Mouse (Mus musculus): ENCODE data around the gene Acox1. TPM values are rescaled to one million over a fixed set of nuclear protein-coding genes. Genes with fewer than 3 reads are reported as not detected.

The Acox1 gene
- total and polyA plus RNA-seq, 2 experiments from 2014 or later, result 66.1 to 116 TPM

DNA sequence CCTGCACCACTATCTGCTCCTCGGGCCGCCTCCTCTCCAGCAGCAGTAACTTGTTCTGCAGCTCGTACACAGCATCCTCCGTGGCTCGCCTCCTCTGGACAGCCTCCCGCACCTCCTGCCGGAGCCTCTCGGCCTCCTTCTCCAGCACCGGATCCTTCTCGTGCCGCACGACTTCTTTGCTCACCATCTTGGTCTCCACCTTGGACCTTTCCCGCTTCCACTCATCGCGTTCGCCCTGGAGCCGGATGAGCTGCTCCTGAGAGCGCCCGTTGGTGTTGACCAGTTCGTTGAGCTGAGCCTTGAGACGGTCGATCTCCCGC is 23.9 kb upstream of the Acox1 start:
- Histone ChIP-seq H3K4me3 (ENCODE audit: low read depth, low read length) (peak overlapping the region; percentile 29), H3K9ac (replicated peaks; ENCODE audit: low read length, poor library complexity, severe bottlenecking) (no peak overlapping the region), H3K4me2 (ENCODE audit: low read depth, low read length, poor library complexity, severe bottlenecking) (peak overlapping the region; percentile 43), H3K27ac (ENCODE audit: low read depth, low read length) (no peak overlapping the region), H3K9me3 (ENCODE audit: low read length) (no peaks in the 10 kb centered on the region; the same call in 1 of the 2 replicates), H3K36me3 (ENCODE audit: insufficient read depth, low read length) (no peaks in the 10 kb centered on the region), H3K27me3 (ENCODE audit: insufficient read depth, low read length) (peaks cover 44% of the 10 kb centered on the region), H3K4me1 (ENCODE audit: insufficient read depth, low read length) (0 out of 2 replicates have a peak, but pooled peaks cover 3% of the 10 kb centered on the region)
- TF ChIP-seq CTCF (IDR thresholded peaks at IDR 0.05), result no peak
- DNase-seq (ENCODE audit: low spot score) (no peak), ATAC-seq (ENCODE audit: low FRiP score) (no peak)
- WGBS, result 17% methylated on average over 23 of the region's 23 CpGs

DNA sequence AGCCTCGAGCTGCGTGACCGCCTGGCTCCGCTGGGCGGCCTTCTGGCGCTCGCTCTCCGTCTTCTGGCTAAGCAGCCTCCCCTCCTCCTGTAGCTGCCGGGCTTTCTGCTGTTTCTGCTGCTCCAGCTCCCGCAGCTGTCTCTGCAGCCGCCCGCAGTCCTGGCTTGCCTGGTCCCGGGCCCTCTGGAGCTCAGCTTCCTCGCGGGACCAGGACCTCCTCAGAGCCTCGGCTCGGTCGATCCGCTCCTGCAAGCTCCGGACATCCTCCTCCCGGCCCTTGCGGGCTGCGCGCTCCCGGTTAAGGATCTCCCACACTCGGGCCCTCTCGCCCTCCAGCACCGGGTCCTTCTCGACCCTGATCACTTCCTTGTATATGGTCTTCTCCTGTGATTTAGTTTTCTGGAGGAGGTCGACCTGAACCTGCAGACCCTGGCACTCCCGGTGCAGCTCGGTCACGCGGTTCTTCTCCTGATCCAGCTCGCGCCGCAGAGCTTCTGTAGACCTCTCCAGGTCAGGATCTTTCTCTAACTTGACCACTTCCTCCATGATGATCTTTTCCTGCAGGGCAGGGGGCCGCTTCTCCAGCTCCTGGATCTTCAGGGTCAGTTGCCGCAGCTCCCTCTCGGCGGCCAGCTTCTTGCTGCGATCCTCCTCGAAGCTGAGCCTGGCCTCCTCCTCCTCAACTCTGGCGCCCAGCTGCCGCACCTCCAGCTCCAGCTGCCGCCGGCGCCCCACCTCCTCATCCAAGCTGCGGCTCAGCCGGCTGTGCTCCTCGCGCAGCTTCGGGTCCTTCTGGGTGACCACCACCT is 23.3 kb upstream of the Acox1 start:
- ATAC-seq (ENCODE audit: low FRiP score), result no peak
- Histone ChIP-seq H3K27me3 (ENCODE audit: insufficient read depth, low read length) (peaks cover 44% of the 10 kb centered on the region), H3K27ac (ENCODE audit: low read depth, low read length) (no peak overlapping the region), H3K9ac (replicated peaks; ENCODE audit: low read length, poor library complexity, severe bottlenecking) (no peak overlapping the region), H3K4me1 (ENCODE audit: insufficient read depth, low read length) (0 out of 2 replicates have a peak, but pooled peaks cover 3% of the 10 kb centered on the region), H3K36me3 (ENCODE audit: insufficient read depth, low read length) (no peaks in the 10 kb centered on the region), H3K4me2 (ENCODE audit: low read depth, low read length, poor library complexity, severe bottlenecking) (peak overlapping the region; percentile 43), H3K9me3 (ENCODE audit: low read length) (no peaks in the 10 kb centered on the region; the same call in 1 of the 2 replicates), H3K4me3 (ENCODE audit: low read depth, low read length) (peak overlapping the region; percentile 29)
- WGBS, result 12% methylated on average over 53 of the region's 53 CpGs
- DNase-seq (ENCODE audit: low spot score), result no peak
- TF ChIP-seq CTCF (IDR thresholded peaks at IDR 0.05), result no peak

DNA sequence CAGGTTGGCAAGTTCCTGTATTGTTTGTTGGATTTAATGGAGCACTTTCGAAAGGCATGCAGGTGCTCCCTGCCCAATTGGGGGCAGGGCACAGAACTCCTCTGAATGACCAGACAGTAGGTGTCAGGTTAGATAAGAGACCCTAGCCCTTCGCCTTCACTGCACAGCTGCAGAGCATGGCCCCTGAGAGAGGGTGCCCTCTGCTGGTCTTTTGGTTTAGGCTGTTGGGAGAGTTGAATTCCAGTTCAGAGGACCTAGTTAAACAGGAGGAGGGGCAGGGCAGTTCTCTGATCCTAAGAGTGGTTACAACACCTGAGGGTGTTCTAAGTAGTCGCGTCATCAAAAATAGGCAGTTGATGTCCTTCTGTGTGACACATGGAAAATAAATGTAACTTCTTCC is 21.0 kb upstream of the Acox1 start:
- TF ChIP-seq CTCF (IDR thresholded peaks at IDR 0.05), result peak; percentile 73
- H3K4me2 ChIP-seq (ENCODE audit: low read depth, low read length, poor library complexity, severe bottlenecking), result no peak overlapping the region
- no peak overlapping the region for H3K4me3 ChIP-seq (ENCODE audit: low read depth, low read length)
- 0 out of 2 replicates have a peak, but pooled peaks cover 3% of the 10 kb centered on the region for H3K4me1 ChIP-seq (ENCODE audit: insufficient read depth, low read length)
- ATAC-seq (ENCODE audit: low FRiP score) (no peak), DNase-seq (ENCODE audit: low spot score) (peak; percentile 41)
- peaks cover 44% of the 10 kb centered on the region for H3K27me3 ChIP-seq (ENCODE audit: insufficient read depth, low read length)
- 29% methylated on average over 4 of the region's 4 CpGs for WGBS
- H3K27ac ChIP-seq (ENCODE audit: low read depth, low read length), result no peak overlapping the region
- H3K9me3 ChIP-seq (ENCODE audit: low read length), result no peaks in the 10 kb centered on the region; the same call in 1 of the 2 replicates
- no peak overlapping the region for H3K9ac ChIP-seq (replicated peaks; ENCODE audit: low read length, poor library complexity, severe bottlenecking)
- H3K36me3 ChIP-seq (ENCODE audit: insufficient read depth, low read length), result no peaks in the 10 kb centered on the region

- 44% methylated on average over 7 of the region's 7 CpGs for WGBS
- H3K27me3 ChIP-seq (ENCODE audit: insufficient read depth, low read length), result peaks cover 38% of the 10 kb centered on the region
- H3K4me2 ChIP-seq (ENCODE audit: low read depth, low read length, poor library complexity, severe bottlenecking), result no peak overlapping the region
- peak overlapping the region; percentile 32; the same call in 1 of the 2 replicates for H3K27ac ChIP-seq (ENCODE audit: low read depth, low read length)
- no peaks in the 10 kb centered on the region; the same call in 1 of the 2 replicates for H3K9me3 ChIP-seq (ENCODE audit: low read length)
- DNase-seq (ENCODE audit: low spot score) (peak; percentile 92), ATAC-seq (ENCODE audit: low FRiP score) (peak; percentile 76)
- no peaks in the 10 kb centered on the region for H3K36me3 ChIP-seq (ENCODE audit: insufficient read depth, low read length)
- H3K9ac ChIP-seq (replicated peaks; ENCODE audit: low read length, poor library complexity, severe bottlenecking), result no peak overlapping the region
- H3K4me3 ChIP-seq (ENCODE audit: low read depth, low read length), result no peak overlapping the region
- H3K4me1 ChIP-seq (ENCODE audit: insufficient read depth, low read length), result 0 out of 2 replicates have a peak, but pooled peaks cover 3% of the 10 kb centered on the region
- no peak for TF ChIP-seq CTCF (IDR thresholded peaks at IDR 0.05)
Observed at GRCm38 (mm10) chr11:116218737-116219400, 20.0 kb upstream of the Acox1 start.

DNA sequence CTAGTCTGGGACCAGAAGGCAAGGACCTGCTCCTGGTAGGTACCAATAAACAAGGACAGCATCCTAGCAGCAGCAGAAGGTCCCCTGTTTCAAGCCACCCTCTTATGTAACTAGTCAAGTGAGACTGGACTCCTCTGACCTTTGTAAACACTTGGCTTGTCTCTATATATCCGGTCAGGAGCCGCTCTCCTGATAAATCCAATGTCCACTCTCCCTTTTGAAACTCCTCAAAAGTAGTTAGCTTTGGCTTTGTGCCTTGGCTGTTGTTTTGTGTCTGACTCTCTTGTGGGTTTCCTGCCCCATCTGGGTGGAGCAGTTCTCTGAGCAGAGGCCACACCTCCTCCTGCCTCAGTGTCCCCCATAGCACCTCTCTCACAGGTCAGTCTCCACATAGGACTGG is 19.4 kb upstream of the Acox1 start:
- 83% methylated on average over 2 of the region's 2 CpGs for WGBS
- peak; percentile 11 for DNase-seq (ENCODE audit: low spot score)
- no peak overlapping the region for H3K4me2 ChIP-seq (ENCODE audit: low read depth, low read length, poor library complexity, severe bottlenecking)
- no peaks in the 10 kb centered on the region; the same call in 1 of the 2 replicates for H3K9me3 ChIP-seq (ENCODE audit: low read length)
- peaks cover 32% of the 10 kb centered on the region for H3K27me3 ChIP-seq (ENCODE audit: insufficient read depth, low read length)
- H3K36me3 ChIP-seq (ENCODE audit: insufficient read depth, low read length), result no peaks in the 10 kb centered on the region
- TF ChIP-seq CTCF (IDR thresholded peaks at IDR 0.05), result no peak
- 0 out of 2 replicates have a peak overlapping the region, but pooled peaks have one; percentile 1 for H3K27ac ChIP-seq (ENCODE audit: low read depth, low read length)
- ATAC-seq (ENCODE audit: low FRiP score), result no peak
- no peak overlapping the region for H3K9ac ChIP-seq (replicated peaks; ENCODE audit: low read length, poor library complexity, severe bottlenecking)
- H3K4me3 ChIP-seq (ENCODE audit: low read depth, low read length), result no peak overlapping the region
- H3K4me1 ChIP-seq (ENCODE audit: insufficient read depth, low read length), result 0 out of 2 replicates have a peak, but pooled peaks cover 3% of the 10 kb centered on the region

GRCm38 (mm10) chr11:116216549-116216948 is 17.7 kb upstream of the Acox1 start:
- Histone ChIP-seq H3K9ac (replicated peaks; ENCODE audit: low read length, poor library complexity, severe bottlenecking) (no peak overlapping the region), H3K4me2 (ENCODE audit: low read depth, low read length, poor library complexity, severe bottlenecking) (no peak overlapping the region), H3K27ac (ENCODE audit: low read depth, low read length) (no peak overlapping the region), H3K9me3 (ENCODE audit: low read length) (no peaks in the 10 kb centered on the region; the same call in 1 of the 2 replicates), H3K36me3 (ENCODE audit: insufficient read depth, low read length) (peaks cover 3% of the 10 kb centered on the region; the same call in 1 of the 2 replicates), H3K27me3 (ENCODE audit: insufficient read depth, low read length) (peaks cover 16% of the 10 kb centered on the region), H3K4me3 (ENCODE audit: low read depth, low read length) (no peak overlapping the region), H3K4me1 (ENCODE audit: insufficient read depth, low read length) (0 out of 2 replicates have a peak, but pooled peaks cover 3% of the 10 kb centered on the region)
- no peak for ATAC-seq (ENCODE audit: low FRiP score)
- WGBS, result 82% methylated on average over 11 of the region's 11 CpGs
- TF ChIP-seq CTCF (IDR thresholded peaks at IDR 0.05), result no peak
- no peak for DNase-seq (ENCODE audit: low spot score)

Measured in midbrain, postnatal 0 days (tissue).